Mouse (Mus musculus): ENCODE results near the gene Fam229a.
"Not testable (repeated sequence)": the region's sequence is repeated elsewhere in the genome, so short reads cannot be mapped to it uniquely, and the experiment has no call there.

The Fam229a gene

GRCm38 (mm10) chr4:129490972-129491880 is at the start of gene Fam229a, which contains the start of gene Tssk3:
TSS of gene Fam229a (plus strand) at chr4:129491190.
TSS of gene Tssk3 (minus strand) at chr4:129491022.
- DNase-seq (ENCODE audit: low read depth), result no peak

- no peak for DNase-seq (ENCODE audit: low read depth)
Observed at GRCm38 (mm10) chr4:129447360-129447759, 43.6 kb upstream of the Fam229a start.

- DNase-seq (ENCODE audit: low read depth), result no peak
Observed at GRCm38 (mm10) chr4:129447778-129448563, 43.0 kb upstream of the Fam229a start.

- no peak for DNase-seq (ENCODE audit: low read depth)
Observed at GRCm38 (mm10) chr4:129448713-129449112, 42.3 kb upstream of the Fam229a start.

GRCm38 (mm10) chr4:129450851-129451250 is 40.1 kb upstream of the Fam229a start:
- peak; percentile 43 for DNase-seq (ENCODE audit: low read depth)

- no peak for DNase-seq (ENCODE audit: low read depth)
Observed at GRCm38 (mm10) chr4:129451471-129452169, 39.4 kb upstream of the Fam229a start.

GRCm38 (mm10) chr4:129455265-129455664 is 35.7 kb upstream of the Fam229a start:
- peak; percentile 88 for DNase-seq (ENCODE audit: low read depth)

GRCm38 (mm10) chr4:129456126-129456525 is 34.9 kb upstream of the Fam229a start:
- no peak for DNase-seq (ENCODE audit: low read depth)

GRCm38 (mm10) chr4:129457311-129457710 is 33.7 kb upstream of the Fam229a start:
- DNase-seq (ENCODE audit: low read depth), result not testable (repeated sequence)

GRCm38 (mm10) chr4:129459726-129460125 is 31.3 kb upstream of the Fam229a start:
- DNase-seq (ENCODE audit: low read depth), result no peak

GRCm38 (mm10) chr4:129460827-129461182 is 30.2 kb upstream of the Fam229a start:
- no peak for DNase-seq (ENCODE audit: low read depth)

GRCm38 (mm10) chr4:129461183-129461960 is 29.6 kb upstream of the Fam229a start, which contains the start of gene Bsdc1:
TSS of gene Bsdc1 (plus strand) at chr4:129461581.
- DNase-seq (ENCODE audit: low read depth), result peak; percentile 100

GRCm38 (mm10) chr4:129462118-129462517 is 28.9 kb upstream of the Fam229a start:
- no peak for DNase-seq (ENCODE audit: low read depth)

GRCm38 (mm10) chr4:129463097-129464059 is 27.6 kb upstream of the Fam229a start:
- DNase-seq (ENCODE audit: low read depth), result no peak

GRCm38 (mm10) chr4:129464286-129464815 is 26.6 kb upstream of the Fam229a start:
- DNase-seq (ENCODE audit: low read depth), result no peak

GRCm38 (mm10) chr4:129476047-129476446 is 14.9 kb upstream of the Fam229a start:
- DNase-seq (ENCODE audit: low read depth), result no peak

- no peak for DNase-seq (ENCODE audit: low read depth)
Observed at GRCm38 (mm10) chr4:129479863-129480262, 11.1 kb upstream of the Fam229a start.

- no peak for DNase-seq (ENCODE audit: low read depth)
Observed at GRCm38 (mm10) chr4:129481090-129481489, 9.9 kb upstream of the Fam229a start.

- no peak for DNase-seq (ENCODE audit: low read depth)
Observed at GRCm38 (mm10) chr4:129494681-129495080, 3.7 kb downstream of the Fam229a start.

All from naive thymus-derived CD4-positive, alpha-beta T cell, adult 2 months (primary cell).